Mouse (Mus musculus) limb, embryonic 11.5 days (tissue): ENCODE data around the gene Tuba3a. TPM values are rescaled to one million over a fixed set of nuclear protein-coding genes. Genes with fewer than 3 reads are reported as not detected.

Experiments used
- ATAC-seq: fragments of 200-750 bp; cut with Nextera tagmentation; 2 replicates; pipeline ENCODE4 v1.8.0; 2017; ENCODE audit warnings: low read depth; ENCODE audit not compliant: insufficient number of reproducible peaks, low FRiP score, low TSS enrichment
- DNase-seq: peaks from one replicate; pipeline ENCODE4 v3.0.0-alpha.2; 2015; ENCODE audit warnings: low spot score
- H3K27ac ChIP-seq: fragments of 300-500 bp; sonication (generic); replicated peaks from 2 replicates; pipeline ENCODE4 v1.5.1; 2014; ENCODE audit warnings: low read depth, mild to moderate bottlenecking, low read length
- H3K27me3 ChIP-seq: fragments of 300-500 bp; sonication (generic); 2 replicates; pipeline ENCODE4 v1.6.1; 2014; ENCODE audit warnings: mild to moderate bottlenecking, low read length, mixed read lengths; ENCODE audit not compliant: control insufficient read depth, insufficient read depth
- H3K36me3 ChIP-seq: fragments of 300-500 bp; sonication (generic); 2 replicates; pipeline ENCODE4 v1.6.1; 2014; ENCODE audit warnings: mild to moderate bottlenecking, low read length, moderate library complexity, mixed read lengths; ENCODE audit not compliant: control insufficient read depth, insufficient read depth
- H3K4me1 ChIP-seq: fragments of 300-500 bp; sonication (generic); 2 replicates; pipeline ENCODE4 v1.6.1; 2014; ENCODE audit warnings: low read length, mixed read lengths; ENCODE audit not compliant: control insufficient read depth, insufficient read depth
- H3K4me2 ChIP-seq: fragments of 300-500 bp; sonication (generic); 2 replicates; pipeline ENCODE4 v1.6.1; 2014; ENCODE audit warnings: low read depth, mild to moderate bottlenecking, moderate library complexity; ENCODE audit not compliant: severe bottlenecking
- H3K4me3 ChIP-seq: fragments of 300-500 bp; sonication (generic); 2 replicates; pipeline ENCODE4 v1.5.1; 2014; ENCODE audit warnings: low read depth, low read length
- H3K9ac ChIP-seq: fragments of 300-500 bp; sonication (generic); 2 replicates; pipeline ENCODE4 v1.6.1; 2014; ENCODE audit warnings: mild to moderate bottlenecking, low read length
- H3K9me3 ChIP-seq: fragments of 300-500 bp; sonication (generic); 2 replicates; pipeline ENCODE4 v1.6.1; 2016; ENCODE audit warnings: low read length; ENCODE audit not compliant: control insufficient read depth
- WGBS: fragments of 180-500 bp; shearing (Covaris S2); extraction: QIAGEN DNeasy Blood & Tissue Kit; methylation state at CpG from one replicate; pipeline ENCODE4 v1.1.7; 2014; 5-methylcytosine and 5-hydroxymethylcytosine counted together
- polyA plus RNA-seq: library from polyadenylated mRNA; unstranded; fragments of >200 nt; fragmentation: Nextera tagmentation; extraction: Ambion mirVana; gene quantifications from 2 replicates; pipeline ENCODE4 v1.2.1, GENCODE M21; 2014

The Tuba3a gene
- polyA plus RNA-seq, 1 experiment from 2014 or later = 0.35 TPM

DNA sequence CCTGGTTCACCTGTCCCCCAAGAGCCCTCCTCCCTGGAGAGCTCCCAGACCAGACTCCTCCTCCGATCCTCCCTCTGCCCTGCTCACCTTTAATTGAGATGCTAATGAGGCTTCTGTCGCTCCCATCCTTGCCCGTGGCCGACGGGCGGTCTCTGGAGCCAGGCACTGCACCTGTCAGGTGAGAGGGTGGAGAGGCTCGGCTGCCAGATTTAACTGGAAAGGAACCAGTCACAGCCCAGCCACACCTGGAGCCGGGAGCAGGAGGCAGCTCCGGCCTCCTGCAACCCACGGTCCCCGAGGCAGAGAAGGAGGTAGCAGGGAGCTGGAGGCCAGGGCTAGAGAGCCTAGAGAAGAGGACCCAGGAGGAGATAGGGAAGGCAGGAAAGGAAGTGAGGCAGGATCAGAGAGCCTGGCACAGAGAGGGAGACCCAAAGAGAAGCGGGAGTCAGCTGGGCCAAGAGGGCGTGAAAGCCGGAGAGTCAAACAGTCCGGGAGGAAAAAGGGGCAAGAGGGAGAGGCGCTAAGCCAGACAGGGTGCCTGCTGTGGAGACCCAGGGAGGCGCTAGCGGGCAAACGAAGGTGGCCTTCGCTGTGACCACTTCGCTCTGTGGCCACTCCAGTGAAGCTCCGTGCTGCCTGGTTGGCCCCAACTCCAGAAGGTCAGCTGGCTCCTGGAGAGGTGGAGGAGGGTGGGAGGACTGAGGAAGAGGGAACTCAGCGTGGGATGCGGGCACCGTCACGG lies 35.4 kb upstream of the Tuba3a start:
- ATAC-seq = no peak

DNA sequence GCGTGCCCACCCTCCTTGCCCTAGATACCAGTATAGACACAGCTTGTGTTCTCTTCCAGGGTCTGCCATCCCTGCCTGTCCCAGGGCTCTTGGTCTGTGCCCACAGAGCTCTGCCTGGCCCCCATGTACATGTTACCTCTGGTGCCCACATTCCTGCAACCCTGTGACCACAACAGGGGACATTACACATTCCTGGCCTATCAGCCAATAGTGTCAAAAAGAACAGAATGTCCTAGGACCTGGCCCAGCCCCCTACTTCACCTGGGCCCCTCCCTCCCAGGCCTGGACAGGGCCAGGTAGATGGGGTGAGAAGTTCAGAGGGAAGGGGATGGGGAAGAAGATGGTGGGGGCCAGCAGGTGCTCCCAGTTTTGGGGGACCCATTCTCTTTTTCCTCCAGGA lies 34.5 kb upstream of the Tuba3a start, which contains the start of gene Scnn1a:
Gene Scnn1a, plus strand, starts transcription at position 337 of the 400 bp plus-strand sequence.
- Histone ChIP-seq H3K27ac (no peak within 1 kb of the TSS), H3K4me2 (no peak within 1 kb of the TSS), H3K4me1 (0 out of 2 replicates have a peak, but pooled peaks cover 6% of the 10 kb centered on the region), H3K4me3 (no peak within 1 kb of the TSS), H3K36me3 (no peaks in the 10 kb centered on the region), H3K9ac (no peak within 1 kb of the TSS), H3K9me3 (no peaks in the 10 kb centered on the region), H3K27me3 (peaks cover 29% of the 10 kb centered on the region)
- 60% methylated on average over 1 of the region's 1 CpGs for WGBS
- DNase-seq (no peak), ATAC-seq (no peak)

More for the DNA sequence above, 35.4 kb upstream of the Tuba3a start:
- Histone ChIP-seq H3K36me3 (no peaks in the 10 kb centered on the region), H3K4me1 (0 out of 2 replicates have a peak, but pooled peaks cover 6% of the 10 kb centered on the region), H3K27ac (no peak overlapping the region), H3K27me3 (peaks cover 29% of the 10 kb centered on the region), H3K9me3 (no peaks in the 10 kb centered on the region), H3K4me2 (no peak overlapping the region), H3K4me3 (no peak overlapping the region), H3K9ac (no peak overlapping the region)
- 6% methylated on average over 26 of the region's 26 CpGs for WGBS
- no peak for DNase-seq

DNA sequence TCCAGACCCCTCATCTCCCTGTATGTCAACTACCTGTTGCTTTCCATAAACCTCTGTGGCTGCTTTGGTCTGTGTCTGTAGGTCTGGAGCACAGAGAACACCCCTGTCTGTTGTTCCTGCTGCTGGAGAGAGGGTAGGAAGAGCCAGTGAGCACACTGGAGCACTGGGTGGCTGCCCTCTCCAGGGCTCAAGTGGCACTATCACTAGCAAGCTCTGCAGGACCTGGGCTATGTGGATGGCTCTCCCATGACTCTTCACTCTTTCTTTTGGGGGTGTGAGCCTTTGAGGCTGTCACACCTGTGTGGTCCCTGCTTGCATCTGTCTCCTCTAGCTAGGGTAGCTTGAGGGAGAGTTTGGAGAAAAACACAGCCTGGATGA lies 34.1 kb upstream of the Tuba3a start:
- Histone ChIP-seq H3K9ac (no peak overlapping the region), H3K4me3 (no peak overlapping the region), H3K27me3 (peaks cover 29% of the 10 kb centered on the region), H3K9me3 (no peaks in the 10 kb centered on the region), H3K4me2 (no peak overlapping the region), H3K36me3 (no peaks in the 10 kb centered on the region), H3K27ac (no peak overlapping the region), H3K4me1 (0 out of 2 replicates have a peak, but pooled peaks cover 6% of the 10 kb centered on the region)
- DNase-seq = no peak
- no peak for ATAC-seq

DNA sequence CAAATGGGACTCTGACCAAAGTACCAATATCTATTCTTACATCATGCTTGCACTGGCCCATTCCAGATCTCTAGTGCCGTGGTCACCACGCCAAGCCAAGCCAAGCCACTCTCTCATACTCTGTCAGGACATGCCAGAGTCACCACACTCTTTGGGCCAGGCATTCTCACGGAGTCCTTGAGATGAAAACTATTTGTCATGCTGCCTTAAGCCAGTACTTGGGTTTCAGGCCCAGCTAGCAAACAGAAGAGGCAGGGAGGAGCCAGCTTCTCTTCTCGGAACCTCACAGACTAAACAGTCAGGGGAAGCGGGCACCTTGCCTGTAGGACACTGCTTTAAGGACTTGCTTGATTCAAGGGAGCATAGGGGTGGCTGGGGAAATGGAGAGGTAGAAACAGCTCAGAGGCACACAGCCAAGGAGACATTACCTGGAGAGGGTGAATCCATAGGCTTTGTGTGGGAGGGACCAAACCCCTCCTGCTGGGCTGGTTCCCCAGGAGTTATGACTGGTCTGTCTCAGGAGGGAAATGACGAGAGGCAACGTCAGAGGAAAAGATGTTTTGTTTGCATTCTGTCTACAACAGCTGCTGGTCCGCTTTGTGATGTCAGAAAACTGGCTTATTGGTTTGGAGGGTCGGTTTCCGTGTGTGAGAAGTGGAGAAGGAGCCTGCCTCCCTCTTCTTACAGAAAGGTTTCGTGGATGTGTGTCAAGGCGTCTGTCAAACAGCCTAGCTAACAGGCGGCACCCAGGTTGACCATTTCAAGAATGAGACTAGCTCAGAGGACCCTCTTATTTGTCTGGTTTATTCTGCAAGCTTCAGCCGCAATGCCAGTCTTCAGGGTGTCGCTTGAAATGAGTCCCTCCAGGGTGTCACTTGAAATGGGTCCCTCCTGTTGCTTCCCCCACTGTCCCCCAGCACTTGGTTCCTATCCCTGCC lies 33.4 kb upstream of the Tuba3a start:
- Histone ChIP-seq H3K36me3 (no peaks in the 10 kb centered on the region), H3K9ac (no peak overlapping the region), H3K9me3 (no peaks in the 10 kb centered on the region), H3K27me3 (peaks cover 29% of the 10 kb centered on the region), H3K4me1 (peaks cover 10% of the 10 kb centered on the region), H3K4me3 (no peak overlapping the region), H3K27ac (no peak overlapping the region), H3K4me2 (no peak overlapping the region)
- 71% methylated on average over 15 of the region's 15 CpGs for WGBS
- ATAC-seq = no peak
- DNase-seq = no peak

DNA sequence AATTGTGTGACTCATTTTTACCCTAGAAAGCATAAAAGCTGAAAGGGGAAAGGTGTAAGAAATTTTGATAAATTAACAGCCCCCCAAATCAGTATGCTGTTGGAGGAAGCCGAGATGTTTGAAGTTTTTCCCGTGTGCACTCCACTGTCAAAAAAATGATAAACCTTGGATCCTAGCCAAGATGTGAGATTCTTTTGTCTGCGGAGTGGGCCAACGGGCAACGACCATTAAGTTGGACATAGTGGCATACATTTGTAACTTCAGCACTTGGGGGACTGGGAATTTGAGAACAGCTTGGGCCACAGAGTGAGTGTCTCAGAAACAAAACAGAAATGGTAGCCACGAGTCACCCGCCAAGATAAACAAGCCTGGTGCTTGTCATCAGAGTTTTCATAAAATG lies 31.2 kb upstream of the Tuba3a start:
- H3K9me3 ChIP-seq = no peaks in the 10 kb centered on the region
- H3K27me3 ChIP-seq = peaks cover 25% of the 10 kb centered on the region
- DNase-seq = no peak
- no peak overlapping the region for H3K4me3 ChIP-seq
- H3K4me1 ChIP-seq = peaks cover 22% of the 10 kb centered on the region
- ATAC-seq = no peak
- no peak overlapping the region for H3K27ac ChIP-seq
- H3K9ac ChIP-seq = no peak overlapping the region
- peaks cover 2% of the 10 kb centered on the region; the same call in 1 of the 2 replicates for H3K36me3 ChIP-seq
- no peak overlapping the region for H3K4me2 ChIP-seq
- 86% methylated on average over 7 of the region's 7 CpGs for WGBS

DNA sequence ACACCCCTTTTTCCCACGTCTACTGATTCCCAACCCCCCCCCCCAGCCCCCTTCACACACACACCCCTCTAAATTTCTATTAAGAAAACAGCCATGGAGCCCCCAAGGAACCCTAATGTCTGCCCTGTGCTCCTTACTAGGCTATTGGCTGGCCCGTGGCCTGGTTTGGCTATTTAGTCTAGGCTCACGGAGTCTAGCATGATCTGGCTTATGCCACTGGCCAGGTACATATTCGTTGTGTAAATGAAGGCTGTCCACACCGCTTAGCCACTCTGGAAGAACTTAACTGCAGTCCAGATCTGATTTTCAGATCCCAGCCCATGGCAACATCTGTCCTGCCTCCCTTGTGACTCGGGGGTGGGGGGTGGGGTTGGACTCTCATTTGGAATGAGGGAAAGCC lies 28.9 kb upstream of the Tuba3a start:
- H3K4me1 ChIP-seq = peaks cover 16% of the 10 kb centered on the region
- no peak overlapping the region for H3K9ac ChIP-seq
- DNase-seq = no peak
- no peak overlapping the region for H3K4me3 ChIP-seq
- H3K27ac ChIP-seq = no peak overlapping the region; the same call in 1 of the 2 replicates
- WGBS = 73% methylated on average over 6 of the region's 6 CpGs
- 0 out of 2 replicates have a peak, but pooled peaks cover 2% of the 10 kb centered on the region for H3K27me3 ChIP-seq
- peak overlapping the region; percentile 76; the same call in 1 of the 2 replicates for H3K4me2 ChIP-seq
- H3K9me3 ChIP-seq = no peaks in the 10 kb centered on the region
- peaks cover 2% of the 10 kb centered on the region; the same call in 1 of the 2 replicates for H3K36me3 ChIP-seq
- no peak for ATAC-seq

DNA sequence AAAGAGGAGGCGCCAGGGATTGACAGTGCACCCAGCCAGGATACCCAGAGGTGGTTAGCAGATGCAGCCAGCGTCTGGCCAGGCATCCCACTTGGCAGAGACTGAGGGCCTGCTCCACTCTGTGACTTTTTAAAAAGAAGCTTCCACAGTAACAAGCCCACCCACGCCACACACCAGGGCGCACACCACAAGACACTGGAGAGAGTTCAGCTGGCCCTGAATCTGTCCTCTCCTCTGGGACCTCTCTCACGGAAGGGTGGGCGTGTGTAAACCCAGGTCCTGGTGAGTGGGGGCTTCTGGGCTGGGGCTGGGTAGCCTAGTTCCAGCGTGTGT lies 28.4 kb upstream of the Tuba3a start:
- Histone ChIP-seq H3K36me3 (peaks cover 2% of the 10 kb centered on the region; the same call in 1 of the 2 replicates), H3K27me3 (no peaks in the 10 kb centered on the region), H3K4me2 (peak overlapping the region; percentile 76), H3K9me3 (no peaks in the 10 kb centered on the region), H3K4me3 (peak overlapping the region; percentile 49), H3K9ac (peak overlapping the region; percentile 87), H3K4me1 (peaks cover 16% of the 10 kb centered on the region), H3K27ac (peak overlapping the region; percentile 77; the same call in 1 of the 2 replicates)
- peak; percentile 45; the same call in 1 of the 2 replicates for ATAC-seq
- DNase-seq = no peak
- 62% methylated on average over 7 of the region's 7 CpGs for WGBS

DNA sequence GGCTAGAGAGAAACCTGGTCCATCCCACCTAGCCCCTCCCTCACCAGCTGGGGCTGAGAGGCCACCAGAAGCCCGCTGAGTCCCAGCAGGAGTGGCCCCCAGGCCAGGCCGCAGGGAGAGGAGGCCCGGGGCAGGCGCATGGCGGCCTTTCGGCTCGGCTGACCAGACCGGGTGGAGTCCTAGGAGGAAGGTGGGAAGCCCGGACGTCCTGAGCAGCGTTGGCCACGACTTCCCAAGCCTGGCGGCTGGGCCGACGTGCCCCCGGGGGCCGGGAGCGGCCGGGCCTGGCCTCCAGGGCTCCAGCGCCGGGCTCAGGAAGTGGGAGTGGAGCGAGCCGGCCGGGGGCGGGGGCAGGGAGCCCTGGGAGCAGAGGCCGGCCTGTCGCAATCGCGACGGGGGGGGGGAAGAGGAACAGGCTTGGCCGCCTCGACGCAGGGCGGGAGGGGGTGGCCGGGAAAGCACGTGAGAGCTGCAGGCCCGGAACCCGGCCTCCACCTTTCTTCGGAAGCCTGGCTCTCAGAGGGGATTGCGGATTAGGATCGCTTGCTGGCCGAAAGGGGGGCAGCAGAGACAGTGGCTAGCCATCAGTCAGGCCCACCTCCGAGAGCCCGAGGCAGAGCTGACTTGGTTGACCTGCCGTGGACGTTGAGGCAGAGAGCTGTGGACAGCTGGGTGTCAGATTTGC lies 27.8 kb upstream of the Tuba3a start, which contains the start of gene Ltbr:
Gene Ltbr, minus strand, starts transcription at position 340 of the 685 bp plus-strand sequence.
- peak within 1 kb of the TSS; percentile 76 for H3K4me2 ChIP-seq
- peak; percentile 82 for DNase-seq
- H3K9ac ChIP-seq = peak within 1 kb of the TSS; percentile 87
- peak within 1 kb of the TSS; percentile 77; the same call in 1 of the 2 replicates for H3K27ac ChIP-seq
- under 1% methylated on average over 37 of the region's 46 CpGs for WGBS
- peaks cover 16% of the 10 kb centered on the region for H3K4me1 ChIP-seq
- peak; percentile 82 for ATAC-seq
- peak within 1 kb of the TSS; percentile 49 for H3K4me3 ChIP-seq
- H3K9me3 ChIP-seq = no peaks in the 10 kb centered on the region
- peaks cover 2% of the 10 kb centered on the region; the same call in 1 of the 2 replicates for H3K36me3 ChIP-seq
- no peaks in the 10 kb centered on the region for H3K27me3 ChIP-seq
